Mouse (Mus musculus): ENCODE results near the gene 2310022A10Rik.

DNA sequence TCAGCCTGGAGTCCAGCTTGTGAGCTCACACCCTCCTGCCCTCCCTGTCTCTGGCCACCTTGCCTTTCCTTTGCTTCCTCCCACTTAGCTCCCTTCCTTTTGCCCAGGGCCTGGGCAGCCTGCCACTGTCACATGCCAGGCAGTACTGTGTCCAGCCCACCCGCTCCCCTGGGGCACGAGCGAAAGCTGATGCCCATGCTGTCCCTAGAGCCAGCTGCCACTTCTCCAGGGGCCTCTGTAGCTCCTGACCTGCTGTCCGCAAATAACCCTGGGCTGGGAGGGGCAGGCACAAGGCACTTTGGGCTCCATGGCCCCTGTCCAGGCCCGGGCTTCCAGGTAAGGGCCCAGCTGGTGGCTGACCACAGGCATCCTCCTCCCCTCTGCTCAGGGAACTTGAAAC lies 54.5 kb downstream of the 2310022A10Rik start:
- no peak for TF ChIP-seq POLR2A (IDR thresholded peaks at IDR 0.05; ENCODE audit: low read depth, low read length)
- TF ChIP-seq CTCF (IDR thresholded peaks at IDR 0.05; ENCODE audit: borderline replicate concordance, insufficient read depth, low read length) = no peak

Data from embryonic fibroblast, embryonic 13.5 days (primary cell).